ENCODE assay signal across 26 mouse cellular contexts in the genomic region with DNA sequence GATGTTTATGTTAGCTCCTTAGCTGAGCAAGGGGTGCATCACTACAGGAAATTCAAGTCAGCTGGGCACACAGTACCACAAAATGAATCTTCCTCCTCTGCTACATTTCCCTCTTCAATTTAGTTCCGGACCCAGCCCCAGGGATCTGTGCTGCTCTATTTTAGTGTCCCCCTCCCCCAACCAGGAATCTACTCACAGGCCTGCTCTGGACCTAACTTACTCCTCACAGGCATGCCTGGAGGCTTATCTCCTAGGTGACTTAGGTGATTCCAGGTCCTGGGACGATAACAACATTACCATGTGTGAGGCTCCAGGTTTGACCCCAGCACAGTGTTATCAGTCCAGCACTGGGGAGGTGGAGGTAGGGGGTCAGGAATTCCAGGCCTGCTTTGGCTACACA. TPM values are rescaled to one million over a fixed set of nuclear protein-coding genes. Genes with fewer than 3 reads are reported as not detected.
A peak's percentile ranks its signal among the peaks of the same experiment; 100 is the strongest.
DNase-seq lines count a peak whose midpoint lies in the region; ATAC-seq and TF ChIP-seq lines count a peak whose summit lies in the region.
"Had no signal": no experiment of that assay in that cellular context is flagged by ENCODE, and none has a peak within 500 bp of the region (broad histone marks: within the 10 kb centered on the region; RNA-seq: fewer than 3 reads in every experiment).

No protein-coding gene starts in this region.

- no peak overlapping the region for H3K9ac ChIP-seq in liver, embryonic 11.5 days (ENCODE audit: low read depth, low read length)
- H3K9ac ChIP-seq in liver, postnatal 0 days (replicated peaks) = no peak overlapping the region
- no peak overlapping the region for H3K9ac ChIP-seq in MEL (ENCODE audit: control insufficient read depth, low read depth, low read length, poor library complexity, severe bottlenecking)
- peak overlapping the region; percentile 31; the same call in 1 of the 2 replicates for H3K9ac ChIP-seq in liver, embryonic 14.5 days (replicated peaks)
- H3K9ac ChIP-seq: embryonic facial prominence, embryonic 15.5 days; forebrain, postnatal 0 days; neural tube, embryonic 13.5 days had no signal

- H3K4me1 ChIP-seq in liver, embryonic 11.5 days (replicated peaks; ENCODE audit: control insufficient read depth, insufficient read depth, low read length) = peaks cover 19% of the 10 kb centered on the region
- H3K4me1 ChIP-seq in liver, postnatal 0 days (ENCODE audit: insufficient read depth) = peaks cover 4% of the 10 kb centered on the region; the same call in 1 of the 2 replicates
- peaks cover 9 to 25% of the 10 kb centered on the region in 2 experiments for H3K4me1 ChIP-seq in MEL (ENCODE audit: control insufficient read depth in 1 of 2, insufficient read depth in 2 of 2, low read length in 2 of 2)
- H3K4me1 ChIP-seq in liver, embryonic 14.5 days (replicated peaks; ENCODE audit: control insufficient read depth in 2 of 2, insufficient read depth in 2 of 2, low read length in 1 of 2) = peaks cover 23 to 25% of the 10 kb centered on the region in 2 experiments
- H3K4me1 ChIP-seq: embryonic facial prominence, embryonic 15.5 days; neural tube, embryonic 13.5 days had no signal

- TF ChIP-seq POLR2A in MEL (IDR thresholded peaks at IDR 0.05; ENCODE audit: control insufficient read depth in 1 of 2, insufficient read depth in 1 of 2, low read depth in 1 of 2, low read length in 2 of 2, poor library complexity in 1 of 2) = no peak

- TF ChIP-seq CTCF in liver, postnatal 0 days (IDR thresholded peaks at IDR 0.05; ENCODE audit: low read depth) = no peak
- TF ChIP-seq CTCF in MEL (IDR thresholded peaks at IDR 0.05 in 2 of 3, conservative IDR thresholded peaks at IDR 0.05 in 1 of 3; ENCODE audit: control insufficient read depth in 1 of 3, insufficient read depth in 1 of 3, low read depth in 2 of 3, low read length in 3 of 3, poor library complexity in 1 of 3, severe bottlenecking in 1 of 3) = no peak
- no peak for TF ChIP-seq CTCF in liver, embryonic 14.5 days (IDR thresholded peaks at IDR 0.05; ENCODE audit: low read depth)

- TF ChIP-seq EP300 in liver, postnatal 0 days (IDR thresholded peaks at IDR 0.05; ENCODE audit: low read depth) = no peak
- no peak for TF ChIP-seq EP300 in MEL (IDR thresholded peaks at IDR 0.05; ENCODE audit: low read depth in 1 of 2, low read length in 2 of 2)
- TF ChIP-seq EP300 in liver, embryonic 14.5 days (IDR thresholded peaks at IDR 0.05; ENCODE audit: low read depth) = no peak

- WGBS in liver, embryonic 11.5 days = 28% methylated on average over 2 of the region's 2 CpGs
- WGBS in liver, postnatal 0 days (ENCODE audit: insufficient replicate concordance) = 73% methylated on average over 2 of the region's 2 CpGs
- WGBS in liver, embryonic 14.5 days (ENCODE audit: insufficient replicate concordance) = 36% methylated on average over 2 of the region's 2 CpGs

- H3K9me3 ChIP-seq in liver, embryonic 11.5 days (ENCODE audit: control insufficient read depth, low read length) = no peaks in the 10 kb centered on the region
- no peaks in the 10 kb centered on the region for H3K9me3 ChIP-seq in liver, postnatal 0 days (ENCODE audit: low read length)
- no peaks in the 10 kb centered on the region for H3K9me3 ChIP-seq in MEL (replicated peaks; ENCODE audit: insufficient read depth, low read length)
- H3K9me3 ChIP-seq in liver, embryonic 14.5 days (ENCODE audit: control insufficient read depth, low read length) = no peaks in the 10 kb centered on the region
- H3K9me3 ChIP-seq: embryonic facial prominence, embryonic 15.5 days had no signal

- H3K27me3 ChIP-seq in liver, embryonic 11.5 days (replicated peaks; ENCODE audit: control insufficient read depth, insufficient read depth, low read length) = no peaks in the 10 kb centered on the region
- no peaks in the 10 kb centered on the region for H3K27me3 ChIP-seq in liver, postnatal 0 days (ENCODE audit: insufficient read depth, low read length)
- no peaks in the 10 kb centered on the region for H3K27me3 ChIP-seq in MEL (ENCODE audit: control insufficient read depth in 1 of 2, insufficient read depth in 2 of 2, low read length in 2 of 2)
- no peaks in the 10 kb centered on the region for H3K27me3 ChIP-seq in liver, embryonic 14.5 days (ENCODE audit: control insufficient read depth, insufficient read depth, low read length)
- H3K27me3 ChIP-seq: embryonic facial prominence, embryonic 15.5 days; neural tube, embryonic 13.5 days had no signal

- H3K79me2 ChIP-seq in MEL (ENCODE audit: control insufficient read depth, insufficient read depth, low read length, poor library complexity) = no peaks in the 10 kb centered on the region

- no peak overlapping the region for H3K4me3 ChIP-seq in liver, embryonic 11.5 days (ENCODE audit: low read depth, low read length)
- H3K4me3 ChIP-seq in liver, postnatal 0 days (ENCODE audit: low read depth, low read length) = no peak overlapping the region
- H3K4me3 ChIP-seq in MEL (ENCODE audit: control insufficient read depth in 1 of 2, insufficient read depth in 1 of 2, low read depth in 2 of 2, low read length in 2 of 2) = no peak overlapping the region
- no peak overlapping the region for H3K4me3 ChIP-seq in liver, embryonic 14.5 days (ENCODE audit: insufficient read depth in 1 of 2, low read depth in 2 of 2, low read length in 2 of 2)
- H3K4me3 ChIP-seq: embryonic facial prominence, embryonic 15.5 days; forebrain, embryonic 10.5 days; left cerebral cortex, adult 2 months; neural tube, embryonic 13.5 days had no signal

- peak overlapping the region; percentile 67 for H3K27ac ChIP-seq in liver, embryonic 11.5 days (ENCODE audit: low read depth, low read length)
- no peak overlapping the region for H3K27ac ChIP-seq in liver, postnatal 0 days (ENCODE audit: low read depth)
- no peak overlapping the region for H3K27ac ChIP-seq in MEL (ENCODE audit: control insufficient read depth, low read depth, low read length)
- H3K27ac ChIP-seq in liver, embryonic 14.5 days = peak overlapping the region; percentile 33
- H3K27ac ChIP-seq: embryonic facial prominence, embryonic 15.5 days; forebrain, embryonic 10.5 days; left cerebral cortex, adult 2 months; neural tube, embryonic 13.5 days had no signal

- no peak for DNase-seq in liver, embryonic 11.5 days (ENCODE audit: low spot score)
- no peak for DNase-seq in liver, postnatal 0 days
- DNase-seq in MEL (ENCODE audit: low read depth, low spot score) = peak; percentile 16
- no peak for DNase-seq in liver, embryonic 14.5 days (ENCODE audit: low read depth in 3 of 3, low spot score in 3 of 3)
- peak; percentile 21 for DNase-seq in yolk sac, embryonic 10.5 days (ENCODE audit: low spot score)
- DNase-seq in right cerebral cortex, postnatal 14 days = no peak
- DNase-seq: cerebellum, adult 18-20 months; cerebellum, postnatal 36 days; forebrain, postnatal 0 days; gastrocnemius, postnatal 36 days; kidney, postnatal 14 days; left cerebral cortex, postnatal 4 days; midbrain, embryonic 14.5 days; spleen, adult 18-20 months had no signal

- ATAC-seq in liver, embryonic 11.5 days (replicated peaks; ENCODE audit: low FRiP score) = peak; percentile 42; the same call in 1 of the 2 replicates
- ATAC-seq in liver, postnatal 0 days = no peak
- peak; percentile 48; the same call in 1 of the 2 replicates for ATAC-seq in liver, embryonic 14.5 days (ENCODE audit: insufficient read depth)
- no peak for ATAC-seq in erythroblast, adult 5-6 weeks (replicated peaks; ENCODE audit: low FRiP score, poor library complexity, severe bottlenecking)
- ATAC-seq: forebrain, postnatal 0 days; hindbrain, embryonic 16.5 days; intestine, postnatal 0 days; lung, postnatal 0 days had no signal

- H3K4me2 ChIP-seq in liver, embryonic 11.5 days = no peak overlapping the region
- H3K4me2 ChIP-seq in liver, postnatal 0 days (ENCODE audit: low read depth, low read length) = no peak overlapping the region
- H3K4me2 ChIP-seq in liver, embryonic 14.5 days (ENCODE audit: low read depth) = no peak overlapping the region
- H3K4me2 ChIP-seq: embryonic facial prominence, embryonic 15.5 days; heart, embryonic 11.5 days; neural tube, embryonic 13.5 days had no signal

- no peaks in the 10 kb centered on the region; the same call in 1 of the 2 replicates for H3K36me3 ChIP-seq in liver, embryonic 11.5 days (ENCODE audit: control insufficient read depth, insufficient read depth, low read length)
- no peaks in the 10 kb centered on the region for H3K36me3 ChIP-seq in liver, postnatal 0 days (replicated peaks; ENCODE audit: insufficient read depth, low read length)
- peaks cover 0 to 12% of the 10 kb centered on the region in 2 experiments; a peak in 2 of 4 replicates for H3K36me3 ChIP-seq in MEL (ENCODE audit: control insufficient read depth in 1 of 2, insufficient read depth in 2 of 2, low read length in 2 of 2)
- H3K36me3 ChIP-seq in liver, embryonic 14.5 days (replicated peaks; ENCODE audit: control insufficient read depth, insufficient read depth, low read depth) = no peaks in the 10 kb centered on the region
- H3K36me3 ChIP-seq: embryonic facial prominence, embryonic 15.5 days; forebrain, embryonic 10.5 days; neural tube, embryonic 13.5 days had no signal

- TF ChIP-seq RAD21 in MEL (IDR thresholded peaks at IDR 0.05; ENCODE audit: low read depth, low read length) = no peak

TF ChIP-seq in MEL, 35 proteins besides CTCF, POLR2A, EP300 and RAD21 (continues in another document):
- no peak for TF ChIP-seq GABPA (IDR thresholded peaks at IDR 0.05; ENCODE audit: low read depth, low read length)

RNA-seq across cellular contexts. Expression of a gene that starts 15.5 kb away (rescaled TPM):
- polyA plus RNA-seq in liver, embryonic 11.5 days (2014; fragmentation: Nextera tagmentation; extraction: Ambion mirVana) = 63.0 and 67.2 TPM in 2 replicates
- polyA plus RNA-seq in liver, postnatal 0 days (2015; fragmentation: Nextera tagmentation; extraction: Ambion mirVana) = 26.1 and 28.1 TPM in 2 replicates
- total RNA-seq in MEL (2012; rRNA removed) = 25.1 and 28.8 TPM in 2 replicates
- polyA plus RNA-seq in MEL (2012; ENCODE audit: insufficient read depth in 1 of 2, insufficient read length in 2 of 2, low read depth in 1 of 2, low replicate concordance in 2 of 2, missing spikeins in 1 of 2) = 10 to 100 TPM in 1 of 2 experiments, not detected in 1; 58.2 TPM
- polyA plus RNA-seq in liver, embryonic 14.5 days (2012; rRNA removed) = 30.0 and 35.5 TPM in 2 replicates
- polyA plus RNA-seq in liver, embryonic 14.5 days (2014; fragmentation: Nextera tagmentation; extraction: Ambion mirVana) = 26.7 and 34.5 TPM in 2 replicates
- 59.2 and 64.6 TPM in 2 replicates for total RNA-seq in erythroblast, adult 5-6 weeks (2015; ENCODE audit: low replicate concordance)
- 52.6 and 67.6 TPM in 2 replicates for total RNA-seq in erythroblast, adult 5-6 weeks (2017; ENCODE audit: low replicate concordance)

RNA-seq across cellular contexts. Expression of a gene that starts 58.7 kb away (rescaled TPM):
- polyA plus RNA-seq in liver, embryonic 11.5 days (2014; fragmentation: Nextera tagmentation; extraction: Ambion mirVana) = 0.19 TPM in 1 of 2 replicates, not detected in the other
- polyA plus RNA-seq in liver, postnatal 0 days (2015; fragmentation: Nextera tagmentation; extraction: Ambion mirVana) = not detected in 2 replicates
- total RNA-seq in MEL (2012; rRNA removed) = not detected in 2 replicates
- polyA plus RNA-seq in MEL (2012; ENCODE audit: insufficient read depth in 1 of 2, insufficient read length in 2 of 2, low read depth in 1 of 2, low replicate concordance in 2 of 2, missing spikeins in 1 of 2) = not detected
- 0.07 and 0.09 TPM in 2 replicates for polyA plus RNA-seq in liver, embryonic 14.5 days (2012; rRNA removed)
- not detected in 2 replicates for polyA plus RNA-seq in liver, embryonic 14.5 days (2014; fragmentation: Nextera tagmentation; extraction: Ambion mirVana)
- not detected in 2 replicates for total RNA-seq in erythroblast, adult 5-6 weeks (2015; ENCODE audit: low replicate concordance)
- total RNA-seq in erythroblast, adult 5-6 weeks (2017; ENCODE audit: low replicate concordance) = not detected in 2 replicates
- total RNA-seq: gastrocnemius, postnatal 36 days; hematopoietic stem cell, adult 5-6 weeks; liver, adult 2 months had no signal
- polyA plus RNA-seq: C2C12; embryonic facial prominence, embryonic 15.5 days; forebrain, embryonic 10.5 days; heart, embryonic 11.5 days; hindbrain, embryonic 16.5 days; intestine, postnatal 0 days; liver, adult 2 months; lung, postnatal 0 days; midbrain, embryonic 14.5 days; neural tube, embryonic 13.5 days had no signal

Comparison
In these comparisons a context has a peak if more than half of its experiments do, and no peak if none do; other contexts are left out.
1. ATAC-seq: peak in liver, embryonic 11.5 days (single experiment) and liver, embryonic 14.5 days (single experiment); none in liver, postnatal 0 days (single experiment) and erythroblast, adult 5-6 weeks (single experiment).
2. H3K27ac ChIP-seq: peak in liver, embryonic 11.5 days (single experiment) and liver, embryonic 14.5 days (single experiment); none in liver, postnatal 0 days (single experiment) and MEL (single experiment).
3. DNase-seq: peak in MEL (single experiment) and yolk sac, embryonic 10.5 days (single experiment); none in liver, embryonic 11.5 days (single experiment), liver, postnatal 0 days (single experiment), liver, embryonic 14.5 days (0 of 3) and right cerebral cortex, postnatal 14 days (single experiment).